ENCODE assay signal across 18 mouse cellular contexts in genomic region chr13:46414050-46414449, GRCm38 (mm10). TPM values are rescaled to one million over a fixed set of nuclear protein-coding genes. Genes with fewer than 3 reads are reported as not detected.
DNase-seq lines count a peak whose midpoint lies in the region; TF ChIP-seq lines count a peak whose summit lies in the region.
"Had no signal": no experiment of that assay in that cellular context is flagged by ENCODE, and none has a peak within 500 bp of the region (broad histone marks: within the 10 kb centered on the region; RNA-seq: fewer than 3 reads in every experiment).

No protein-coding gene starts in this region.

- TF ChIP-seq POLR2A in heart, adult 2 months (IDR thresholded peaks at IDR 0.05; ENCODE audit: insufficient read depth, low read depth, low read length) = no peak

- no peaks in the 10 kb centered on the region for H3K27me3 ChIP-seq in heart, adult 2 months (ENCODE audit: control insufficient read depth, insufficient read depth, low read length)

- intact Hi-C loops in heart, adult 2 months (cut with DNase I) = loop anchor here (2.0 kb wide), 1 partner anchor 15 kb away; no protein-coding TSS in a partner anchor

- WGBS in heart, adult 2 months = 66% methylated on average over 8 of the region's 8 CpGs

- no peaks in the 10 kb centered on the region for H3K36me3 ChIP-seq in heart, adult 2 months (ENCODE audit: control insufficient read depth, insufficient read depth, low read length)
- H3K36me3 ChIP-seq: embryonic facial prominence, embryonic 12.5 days; forebrain, embryonic 10.5 days; hindbrain, embryonic 13.5 days; neural tube, embryonic 13.5 days had no signal

- peak overlapping the region; percentile 81 for H3K9ac ChIP-seq in heart, adult 2 months (ENCODE audit: low read depth, low read length)
- H3K9ac ChIP-seq: embryonic facial prominence, embryonic 12.5 days; hindbrain, embryonic 13.5 days; liver, postnatal 0 days; neural tube, embryonic 13.5 days had no signal

- DNase-seq in heart, adult 2 months = no peak
- DNase-seq in heart, adult 11 months = no peak
- no peak for DNase-seq in layer of hippocampus, adult 2 months (ENCODE audit: low spot score in 2 of 2)
- no peak for DNase-seq in layer of hippocampus, adult 8-10 months (ENCODE audit: low spot score in 2 of 2)
- peak; percentile 75 for DNase-seq in skeletal muscle tissue, adult 2 months (ENCODE audit: low read depth, low spot score)
- peak; percentile 44 for DNase-seq in thymus, postnatal 4 days
- DNase-seq in urinary bladder, postnatal 14 days (ENCODE audit: low spot score) = no peak
- DNase-seq: kidney, adult 9 months; kidney, postnatal 36 days; liver, postnatal 0 days; lung, postnatal 14 days; right cerebral cortex, postnatal 4 days had no signal

- 0 out of 2 replicates have a peak, but pooled peaks cover 1% of the 10 kb centered on the region for H3K4me1 ChIP-seq in heart, adult 2 months (ENCODE audit: control insufficient read depth, insufficient read depth, low read length)

- no peaks in the 10 kb centered on the region for H3K79me2 ChIP-seq in heart, adult 2 months (replicated peaks; ENCODE audit: control insufficient read depth, insufficient read depth, low read length)

- no peak for TF ChIP-seq EP300 in heart, adult 2 months (IDR thresholded peaks at IDR 0.05; ENCODE audit: insufficient read depth, low read depth, low read length)

- TF ChIP-seq CTCF in heart, adult 2 months (IDR thresholded peaks at IDR 0.05) = no peak
- no peak for TF ChIP-seq CTCF in layer of hippocampus, adult 2 months (conservative IDR thresholded peaks at IDR 0.05)

- H3K4me3 ChIP-seq in heart, adult 2 months = peak overlapping the region; percentile 18
- H3K4me3 ChIP-seq in layer of hippocampus, adult 2 months = no peak overlapping the region
- H3K4me3 ChIP-seq: embryonic facial prominence, embryonic 12.5 days; forebrain, embryonic 10.5 days; hindbrain, embryonic 13.5 days; neural tube, embryonic 13.5 days had no signal

- peak overlapping the region; percentile 94 for H3K27ac ChIP-seq in heart, adult 2 months
- H3K27ac ChIP-seq in layer of hippocampus, adult 2 months = peak overlapping the region; percentile 48
- H3K27ac ChIP-seq: embryonic facial prominence, embryonic 12.5 days; forebrain, embryonic 10.5 days; hindbrain, embryonic 13.5 days; neural tube, embryonic 13.5 days had no signal

RNA-seq across cellular contexts. Expression of gene Rbm24, which starts 4.2 kb away (rescaled TPM):
- 100 to 1,000 TPM; 176 to 182 TPM for total RNA-seq in heart, adult 2 months (2021)
- polyA plus RNA-seq in heart, adult 2 months (2012; rRNA removed) = 225 and 252 TPM in 2 replicates
- total RNA-seq in layer of hippocampus, adult 2 months (2021) = 10 to 100 TPM; 20.2 to 24.7 TPM
- total RNA-seq in layer of hippocampus, adult 8-10 months (2022) = 10 to 100 TPM; 17.8 to 22.7 (median 18.5) TPM
- total RNA-seq: MEL; monocyte, adult 5-6 weeks had no signal

Comparison
In these comparisons a context has a peak if more than half of its experiments do, and no peak if none do; other contexts are left out.
1. DNase-seq: peak in skeletal muscle tissue, adult 2 months (single experiment) and thymus, postnatal 4 days (single experiment); none in heart, adult 2 months (0 of 2), heart, adult 11 months (single experiment), layer of hippocampus, adult 2 months (0 of 2), layer of hippocampus, adult 8-10 months (0 of 2) and urinary bladder, postnatal 14 days (single experiment).
2. RNA of gene Rbm24, which starts 4.2 kb away (total RNA-seq): 176 to 182 TPM in heart, adult 2 months; 20.2 to 24.7 TPM in layer of hippocampus, adult 2 months and 17.8 to 22.7 TPM in layer of hippocampus, adult 8-10 months; every median in the first group is over 4 times any median in the second.